Mouse (Mus musculus) cerebellum, adult 11 months (tissue): ENCODE data around the gene Lhx4.

Experiments used
- DNase-seq: peaks from one replicate; pipeline ENCODE4 v3.0.0; 2022

Lhx4 gene

DNA sequence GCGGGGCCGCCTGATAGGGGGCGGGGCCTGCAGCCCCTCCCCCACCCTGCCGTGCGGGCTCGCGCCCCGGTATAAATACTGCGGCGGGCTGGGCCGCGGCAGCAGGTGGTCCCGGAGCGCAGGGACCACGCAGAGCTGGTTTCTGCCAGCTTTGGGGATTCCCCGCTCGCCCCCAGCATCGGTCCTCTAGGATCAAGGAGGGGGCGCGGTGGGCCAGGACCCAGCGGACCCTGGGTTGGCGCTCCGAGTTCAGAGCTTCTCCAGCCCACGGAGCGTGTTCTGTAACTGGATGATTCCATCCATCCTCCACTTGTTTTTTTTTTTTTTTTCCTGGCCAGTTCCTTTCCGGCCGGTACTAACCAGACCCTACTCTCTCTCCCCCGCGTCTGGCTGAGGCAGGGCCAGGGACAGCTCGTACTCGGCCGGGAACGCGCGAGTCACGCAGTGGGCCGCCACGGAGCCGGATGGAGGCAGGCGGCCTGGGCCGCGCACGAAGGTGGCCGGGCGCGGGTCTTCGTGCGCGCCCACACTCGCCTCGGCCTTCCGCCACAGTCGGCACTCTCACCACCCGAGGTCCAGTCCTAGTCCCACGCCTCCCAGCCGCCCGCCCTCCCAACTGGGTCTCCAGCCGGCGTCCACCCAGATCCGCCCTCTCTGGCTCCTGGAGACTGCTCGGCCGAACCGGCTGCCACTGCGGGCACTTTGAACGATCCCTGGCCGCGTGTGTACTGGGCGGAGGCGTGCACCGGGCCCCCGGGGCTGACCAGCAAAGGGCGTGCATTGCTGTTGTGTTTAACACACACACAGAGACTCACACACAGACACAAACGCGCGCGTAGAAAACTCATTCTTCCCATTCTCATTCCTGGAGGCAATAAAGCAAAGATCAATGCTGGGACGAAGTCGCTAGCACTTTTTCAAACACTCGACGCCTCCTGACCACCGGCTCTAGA is 8.8 kb downstream of the Lhx4 start:
- no peak for DNase-seq

DNA sequence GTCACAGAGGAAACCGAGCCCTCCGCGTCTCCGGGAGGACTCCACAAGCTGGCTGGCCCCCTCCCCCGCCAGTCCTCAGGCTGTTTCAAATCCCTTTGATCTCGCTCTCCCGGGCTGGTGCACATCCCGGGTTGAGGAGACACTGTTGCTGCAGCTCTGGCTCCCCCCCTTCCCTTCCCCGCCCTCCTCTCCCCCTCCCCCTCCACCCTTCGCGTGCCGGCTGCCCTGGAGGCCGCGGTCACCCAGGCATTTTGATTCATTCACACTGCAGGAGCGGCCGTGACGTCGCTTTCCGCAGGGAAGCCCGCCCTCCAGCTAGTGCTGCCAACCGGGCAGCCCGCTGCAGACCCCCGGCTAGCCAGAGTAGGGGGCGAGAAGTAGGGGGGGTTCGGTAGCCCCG is 9.5 kb downstream of the Lhx4 start:
- no peak for DNase-seq

DNA sequence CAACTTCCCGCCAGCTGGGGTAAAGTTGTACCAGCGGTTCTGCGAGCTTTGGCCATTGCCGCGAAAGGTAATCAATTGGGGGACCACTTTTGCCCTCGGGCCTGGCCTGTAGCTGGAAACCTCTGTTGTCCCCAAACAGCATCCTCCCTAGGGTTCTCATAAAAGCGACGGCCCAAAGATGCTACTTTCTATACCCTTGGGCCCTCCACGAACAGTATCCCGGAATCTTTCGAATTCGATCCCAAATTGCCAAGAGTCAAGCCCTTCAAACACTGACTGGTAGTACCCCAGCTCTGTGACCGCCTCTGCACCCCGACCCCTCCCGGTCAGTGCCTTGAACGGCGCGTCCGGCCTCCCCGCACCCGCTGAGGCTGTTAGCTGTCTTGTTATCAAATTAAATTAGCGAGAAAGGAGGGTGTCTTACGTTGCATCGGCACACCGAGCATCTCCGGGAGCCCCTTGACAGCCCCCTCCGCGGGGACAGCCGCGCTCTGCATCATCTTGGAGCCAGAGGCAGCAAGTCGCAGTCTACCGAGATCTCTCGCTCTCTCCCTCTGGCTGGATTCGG is 10.0 kb downstream of the Lhx4 start:
- DNase-seq, result no peak

DNA sequence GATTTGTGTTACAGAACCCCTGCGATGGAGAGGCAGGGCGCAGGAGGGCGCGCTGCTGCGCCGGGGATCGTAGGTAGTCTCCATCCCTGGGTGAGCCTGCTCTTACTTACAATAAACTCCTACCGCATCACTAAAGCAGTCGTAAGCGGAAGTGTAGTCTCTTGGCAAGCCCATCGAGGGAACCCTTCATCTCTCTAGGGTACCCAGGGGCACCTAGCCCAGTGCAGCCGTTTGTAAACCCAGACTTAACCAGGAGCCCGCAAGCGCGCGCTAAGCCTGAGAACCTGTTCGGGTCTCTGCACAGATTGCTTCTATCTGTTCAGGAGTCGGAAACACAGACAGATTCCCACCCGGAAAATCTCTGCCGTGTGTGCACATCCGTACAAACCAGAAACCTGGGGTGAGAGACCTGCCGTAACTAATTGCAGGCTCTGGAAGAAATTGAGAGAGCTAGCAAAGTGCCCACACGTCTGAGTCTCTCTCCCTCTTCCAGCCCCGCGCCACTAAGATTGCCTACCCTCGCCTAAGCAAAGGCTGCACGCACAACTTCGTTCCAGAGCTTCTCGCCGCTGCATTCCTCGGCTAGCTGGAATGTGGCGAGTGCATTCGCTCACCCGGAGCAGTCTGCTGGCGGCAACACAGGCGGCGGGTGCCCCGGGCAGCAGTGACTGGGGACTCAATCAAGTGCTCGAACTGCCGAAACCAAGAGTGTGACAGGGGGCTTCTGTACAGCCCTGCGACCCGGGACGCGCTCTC is 10.7 kb downstream of the Lhx4 start:
- no peak for DNase-seq

DNA sequence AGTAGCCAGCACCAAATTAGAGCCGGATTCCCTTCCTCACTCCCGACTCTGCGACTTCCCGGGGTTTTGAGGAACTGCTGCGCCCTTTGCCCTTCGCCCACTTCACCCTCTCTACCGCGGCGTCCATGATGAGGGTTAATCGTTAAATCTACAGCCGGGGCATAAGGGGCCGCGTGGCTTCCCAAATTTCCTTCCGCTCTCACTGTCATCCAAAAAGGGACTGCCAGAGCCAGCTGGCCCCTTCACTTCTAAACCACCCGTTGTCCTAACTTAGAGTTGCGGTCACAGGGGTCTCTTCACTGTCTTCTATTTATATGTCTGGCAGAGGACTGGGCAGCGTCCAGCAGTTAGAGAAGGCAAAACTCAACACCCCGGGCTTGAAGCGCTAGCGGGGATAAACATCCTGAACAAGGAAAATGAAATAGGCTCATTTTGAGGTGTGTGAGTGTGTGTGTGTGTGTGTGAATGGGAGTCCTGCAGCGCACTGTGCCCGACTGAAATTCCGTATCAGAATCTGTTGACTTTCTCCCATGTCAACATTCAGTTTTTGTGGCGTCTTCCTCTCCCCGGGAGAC is 13.6 kb downstream of the Lhx4 start:
- no peak for DNase-seq

DNA sequence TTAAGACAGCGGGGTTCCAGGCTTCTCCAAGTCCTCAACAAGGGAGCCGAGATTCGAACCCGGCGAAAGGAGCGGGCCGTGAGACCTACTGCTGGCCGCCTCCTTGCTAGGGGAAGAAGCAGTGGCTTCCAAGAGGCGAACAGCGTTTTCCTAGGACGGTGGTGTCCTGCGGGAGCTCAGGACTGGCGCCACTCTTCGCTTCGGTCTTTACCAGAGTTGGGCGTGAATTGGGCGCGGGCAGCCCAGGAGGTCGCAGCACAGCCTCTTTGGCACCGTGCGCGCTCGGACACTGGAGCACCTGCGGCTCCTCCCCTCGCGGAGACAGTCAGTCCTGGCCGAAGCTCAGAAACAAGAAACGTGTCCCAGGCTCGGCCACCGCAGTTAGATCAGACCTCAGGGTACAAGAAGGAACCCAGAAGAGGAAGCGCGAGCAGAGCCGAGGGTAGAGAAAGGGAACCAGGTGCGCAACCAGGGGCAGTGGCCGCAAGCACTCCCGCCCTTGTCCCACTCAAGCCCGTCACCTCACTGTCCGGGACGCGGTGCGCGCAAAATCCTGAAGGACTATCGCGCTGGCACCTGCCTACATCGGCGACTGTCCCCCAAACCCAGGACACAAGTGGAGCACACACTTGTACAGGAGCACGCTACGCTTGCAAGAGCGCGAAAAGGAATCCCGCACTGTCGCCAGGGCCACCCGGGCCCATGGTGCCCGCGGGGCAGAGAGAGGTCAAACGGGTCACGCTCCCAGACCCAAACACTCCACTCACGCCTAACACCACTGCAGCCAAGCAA is 14.3 kb downstream of the Lhx4 start:
- DNase-seq, result no peak

DNA sequence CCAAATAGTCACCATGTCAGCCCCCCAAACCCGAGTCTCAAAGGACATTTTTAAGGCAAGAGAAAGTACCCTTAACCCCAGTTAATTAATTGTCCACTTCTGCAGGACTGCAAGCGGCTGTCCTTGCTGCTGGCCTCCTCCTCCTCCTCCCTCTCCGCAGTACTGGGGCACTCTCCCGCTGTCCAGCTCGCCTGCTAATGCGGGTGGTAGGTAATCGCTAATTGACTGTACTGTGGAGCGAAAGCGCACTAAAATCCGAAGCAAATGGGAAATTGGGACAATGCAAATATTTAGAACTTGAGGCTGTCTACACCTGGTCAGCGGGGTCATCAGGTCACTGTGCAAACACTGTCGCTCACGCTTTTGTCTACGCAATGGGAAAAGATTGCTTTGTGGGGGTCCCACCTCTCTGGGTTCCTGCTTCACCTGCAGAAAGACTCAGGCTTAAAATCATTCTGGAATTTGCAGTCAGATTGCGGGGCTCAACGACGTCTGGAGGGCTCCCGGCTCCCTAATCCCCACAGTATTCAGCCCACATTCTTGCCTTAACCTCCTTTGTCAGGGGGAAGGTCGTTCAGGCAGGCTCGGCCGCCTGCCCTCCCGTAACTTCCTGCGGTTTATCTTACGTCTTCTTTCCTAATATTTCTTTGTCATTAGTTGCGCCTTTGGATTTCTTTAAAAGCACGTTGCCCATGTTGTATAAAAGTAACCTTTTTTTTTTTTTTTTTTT is 15.2 kb downstream of the Lhx4 start:
- DNase-seq, result no peak

DNA sequence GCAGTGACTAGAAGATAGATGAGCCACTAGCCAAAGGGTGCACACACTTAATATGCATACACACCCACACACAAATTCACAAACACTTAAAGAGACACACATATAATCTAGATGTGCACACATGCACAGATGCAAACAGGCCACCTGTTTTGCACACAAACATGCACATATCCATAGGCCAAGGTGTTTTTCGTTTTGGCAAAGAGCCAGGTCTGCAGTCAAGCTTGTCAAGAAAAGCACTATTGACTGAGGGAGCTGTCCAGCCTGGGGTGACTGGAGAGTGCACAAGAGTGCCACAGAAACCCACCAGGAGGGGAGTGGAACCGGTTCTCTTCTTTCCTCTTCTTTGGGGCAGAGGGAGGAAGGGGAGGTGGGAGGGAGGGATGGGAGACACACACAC is 20.3 kb downstream of the Lhx4 start:
- no peak for DNase-seq

DNA sequence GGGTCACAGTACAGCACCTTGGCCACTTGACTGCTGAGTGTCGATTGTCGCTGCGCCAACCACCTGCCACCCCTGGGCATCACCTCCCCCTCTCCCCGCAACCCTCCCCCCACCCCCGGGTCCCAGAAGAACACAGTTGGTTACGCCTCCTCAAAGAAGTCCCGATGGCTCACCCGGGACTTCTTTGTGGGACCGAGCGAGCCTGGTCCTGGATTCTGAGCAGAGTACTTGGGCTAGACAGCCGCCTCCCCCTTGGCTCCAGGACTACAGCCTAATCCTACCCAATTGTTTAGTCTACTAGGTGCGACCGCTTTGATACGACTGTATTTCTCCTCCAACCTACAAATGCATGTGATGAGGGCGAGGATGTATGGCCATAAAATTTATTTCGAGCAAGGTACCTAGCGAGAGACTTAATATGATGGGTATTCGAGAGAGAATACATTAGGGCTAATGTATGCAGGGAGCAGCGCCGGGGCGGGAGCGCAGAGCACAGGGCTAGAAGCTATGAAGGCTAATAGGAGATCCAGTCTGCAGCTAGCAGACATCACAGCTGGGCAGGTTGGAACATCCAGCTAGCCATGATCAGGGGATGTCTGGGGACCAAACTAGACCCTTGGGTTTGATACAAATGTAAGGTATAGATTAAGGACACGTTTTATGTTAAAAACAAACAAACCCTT is 22.2 kb downstream of the Lhx4 start:
- DNase-seq, result no peak

DNA sequence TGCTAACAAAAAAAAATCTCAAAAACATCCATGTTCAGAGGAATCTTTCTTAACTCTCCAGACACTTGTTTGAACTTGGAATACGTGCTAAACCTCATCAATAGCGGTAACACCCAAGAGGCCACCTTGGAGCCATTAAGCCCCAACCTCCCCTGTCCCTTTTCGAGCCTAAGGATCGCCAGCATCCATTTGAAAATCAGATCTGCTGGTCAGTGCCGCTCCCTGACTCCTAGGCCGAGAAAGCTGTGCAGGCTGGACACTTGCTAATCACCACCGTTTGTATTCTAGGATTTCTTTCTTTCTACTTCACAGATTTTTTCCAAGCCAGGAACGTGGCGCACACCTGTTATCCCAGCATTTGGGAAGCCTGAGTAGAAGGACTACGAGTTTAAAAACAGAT is 23.7 kb downstream of the Lhx4 start:
- DNase-seq, result no peak

DNA sequence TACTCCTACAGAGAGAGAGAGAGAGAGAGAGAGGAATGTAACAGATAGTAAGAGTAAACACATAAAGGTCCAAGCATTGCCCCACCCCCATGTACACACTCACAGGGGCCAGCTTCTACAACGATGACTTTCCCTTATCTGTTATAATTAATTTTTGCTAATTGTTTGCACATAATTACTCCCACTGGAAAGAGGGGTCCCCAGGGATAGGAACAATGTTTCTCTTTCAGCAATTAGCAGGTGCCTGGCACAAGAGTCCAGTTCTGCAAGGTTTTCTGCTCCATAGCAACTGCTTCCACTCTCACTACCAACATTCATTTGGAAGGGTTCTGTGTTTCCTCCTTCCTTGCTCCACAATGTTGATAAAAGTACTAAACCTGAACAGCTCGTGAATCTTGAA is 25.6 kb downstream of the Lhx4 start:
- no peak for DNase-seq

DNA sequence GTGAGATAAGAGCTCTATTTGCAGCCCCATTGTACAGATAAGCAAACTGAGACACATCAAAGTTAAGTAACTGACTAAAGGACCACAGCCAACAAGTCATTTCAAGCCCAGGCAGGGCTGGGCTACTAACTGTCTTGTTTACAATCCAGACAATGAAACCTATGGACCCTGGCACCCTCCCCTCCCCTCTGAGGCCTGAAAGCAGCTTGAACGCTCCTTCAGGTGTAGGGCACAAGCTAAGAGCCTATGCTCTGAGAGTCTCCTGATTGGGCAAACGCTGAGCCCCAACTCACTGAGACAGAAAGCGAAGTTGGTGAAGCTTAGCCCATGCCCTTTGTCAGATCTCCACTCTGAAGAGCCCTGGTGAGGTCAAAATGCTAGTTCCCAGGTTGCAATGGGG is 27.2 kb downstream of the Lhx4 start:
- DNase-seq, result no peak

DNA sequence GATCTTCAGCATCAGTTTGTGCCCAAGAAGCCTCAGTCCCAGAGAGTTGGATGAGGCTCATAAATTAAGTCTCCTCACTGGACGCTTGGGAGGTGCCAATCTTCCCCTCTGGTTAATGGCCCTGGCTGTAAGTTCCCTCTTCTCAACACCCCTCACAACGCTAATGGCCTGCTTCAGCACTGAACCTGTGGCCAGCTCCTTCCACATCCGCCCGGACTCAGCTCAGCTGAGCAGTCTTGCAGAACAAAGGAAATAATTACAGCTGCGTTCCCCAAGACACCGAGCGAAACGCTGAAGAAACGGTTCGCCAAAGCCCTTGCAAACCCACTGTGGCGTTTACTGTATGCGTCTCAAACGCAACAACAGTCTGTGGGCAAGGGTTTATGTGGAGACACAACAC is 29.3 kb downstream of the Lhx4 start:
- no peak for DNase-seq

DNA sequence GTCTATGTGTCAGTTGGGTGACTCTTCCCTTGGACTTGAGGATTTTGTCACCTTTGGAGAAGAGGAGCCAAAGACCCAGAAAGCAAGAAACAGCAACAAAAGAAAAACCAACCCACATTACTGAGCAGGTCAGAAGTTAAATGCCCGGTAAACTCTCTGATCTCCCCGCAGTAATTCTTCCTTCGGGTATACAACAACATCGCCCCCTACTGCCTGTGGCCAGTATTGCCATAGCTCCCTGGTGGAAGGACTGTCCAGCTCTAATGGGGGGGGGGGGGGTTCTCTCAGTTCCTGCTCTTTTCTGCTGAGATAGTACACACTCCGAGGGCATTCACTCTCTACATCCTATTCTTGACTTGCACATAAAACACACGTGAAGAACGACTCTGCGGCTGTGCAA is 30.0 kb downstream of the Lhx4 start:
- peak; percentile 36 for DNase-seq

DNA sequence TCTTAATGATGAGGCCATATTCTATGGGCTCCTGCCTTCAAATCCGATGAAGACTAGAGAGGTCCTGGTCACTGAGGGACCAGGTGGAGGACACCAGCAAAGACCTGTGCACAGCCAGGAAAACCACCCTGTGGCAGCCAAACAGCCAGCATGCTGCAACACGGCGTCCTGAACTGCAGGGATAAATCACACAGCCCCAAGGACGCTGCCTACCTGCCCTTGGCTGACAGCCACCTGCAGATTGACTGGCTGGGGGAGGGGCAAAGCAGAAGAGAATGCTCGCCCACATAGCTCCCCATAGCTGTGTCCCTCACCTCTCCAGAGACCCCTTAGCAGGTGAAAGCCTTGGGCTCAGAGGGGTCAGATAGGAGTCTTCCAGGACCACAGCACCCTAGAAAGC is 31.5 kb downstream of the Lhx4 start:
- no peak for DNase-seq

DNA sequence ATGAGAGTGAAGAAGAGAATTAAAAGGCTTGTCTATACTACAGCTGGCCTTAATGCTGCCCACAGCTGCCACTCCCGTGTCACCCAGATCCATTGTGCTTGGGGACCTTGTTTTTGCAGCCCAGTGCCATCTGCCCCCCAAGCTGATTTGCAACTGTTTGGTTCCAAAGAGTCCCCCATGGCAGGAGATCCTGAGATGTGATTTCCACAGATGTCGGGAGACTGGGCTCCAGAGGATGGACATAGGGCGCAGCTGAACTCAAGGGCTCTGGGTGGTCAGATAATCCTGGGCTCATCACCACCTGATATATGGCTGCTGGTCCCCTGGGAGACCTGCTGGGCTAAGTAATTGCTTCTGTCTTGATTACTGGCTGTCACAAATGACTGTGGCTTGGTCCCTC is 32.6 kb downstream of the Lhx4 start:
- no peak for DNase-seq

DNA sequence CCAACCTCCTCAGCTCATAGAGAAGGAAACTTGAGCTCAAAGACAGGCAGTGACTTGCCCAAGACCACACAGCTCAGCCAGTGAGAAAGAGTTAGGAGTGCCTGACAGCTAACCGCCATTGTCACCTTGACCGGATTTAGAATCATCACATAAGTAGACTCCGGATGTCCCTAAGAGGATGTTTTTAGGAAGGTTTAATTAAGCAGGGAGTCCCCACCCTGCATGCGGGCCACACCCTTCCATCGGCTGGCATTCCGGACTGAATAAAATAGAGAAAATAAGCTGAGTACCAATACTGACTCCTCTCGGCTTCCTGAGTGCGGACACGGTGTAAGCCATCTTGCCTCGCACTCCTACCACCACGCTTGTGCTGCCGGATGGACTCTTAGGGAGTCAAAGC is 34.2 kb downstream of the Lhx4 start:
- DNase-seq, result no peak

DNA sequence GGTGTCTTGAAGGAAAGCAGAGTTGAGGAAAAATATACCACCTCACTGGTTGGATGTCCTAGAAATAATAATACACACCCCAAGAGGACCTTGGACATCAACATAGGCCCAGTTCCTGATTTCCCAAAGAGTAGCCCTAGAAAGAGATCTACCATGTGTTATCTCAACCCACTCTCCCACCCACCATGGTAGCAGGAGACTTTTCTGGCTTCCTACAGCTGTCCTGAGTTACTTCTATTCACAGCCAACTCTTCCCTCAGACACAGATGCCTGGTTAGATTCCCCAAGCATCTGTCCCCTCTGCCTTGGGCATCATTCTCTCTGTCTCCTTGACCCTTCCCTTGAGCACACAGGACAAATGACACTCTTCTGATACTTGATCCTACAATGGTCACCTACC is 36.1 kb downstream of the Lhx4 start:
- no peak for DNase-seq

DNA sequence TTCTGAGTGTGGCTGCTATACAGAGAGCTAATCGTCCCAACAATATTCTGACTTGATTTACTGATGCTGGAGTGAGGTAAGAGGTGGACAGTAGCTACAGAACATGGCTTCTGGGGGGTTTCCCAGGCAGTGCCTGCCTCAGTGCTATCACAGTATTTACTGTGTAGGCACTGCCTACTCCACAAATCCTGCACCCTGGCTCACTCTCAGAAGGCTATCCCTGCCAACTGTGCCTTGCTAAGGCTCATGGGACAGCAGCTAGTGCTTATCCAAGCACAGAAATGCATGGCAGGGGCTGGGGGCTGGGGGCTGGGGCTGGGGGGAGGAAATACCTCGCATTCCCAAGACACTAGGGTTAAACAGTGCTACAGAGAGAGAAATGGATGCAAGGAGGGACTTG is 38.2 kb downstream of the Lhx4 start:
- no peak for DNase-seq

DNA sequence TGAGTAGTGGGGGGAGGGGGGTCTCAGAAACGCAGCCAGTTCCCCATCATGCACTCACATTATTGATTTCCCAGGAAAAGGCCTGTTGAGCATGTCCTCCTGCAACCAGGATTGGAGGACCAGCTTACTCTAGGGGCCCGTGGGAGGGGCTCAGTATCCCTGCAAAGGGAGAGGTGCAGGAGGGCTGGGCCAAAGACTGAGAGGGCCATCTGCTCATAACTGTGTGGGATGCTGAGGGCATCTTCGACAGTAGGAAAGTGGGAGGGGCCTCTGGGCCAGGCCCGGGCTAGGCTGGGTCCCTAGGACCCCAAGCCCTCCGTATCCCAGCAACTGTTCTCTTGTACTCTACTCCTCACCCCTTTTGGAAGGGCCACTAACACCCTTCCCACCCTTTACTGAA is 47.3 kb downstream of the Lhx4 start:
- no peak for DNase-seq

DNA sequence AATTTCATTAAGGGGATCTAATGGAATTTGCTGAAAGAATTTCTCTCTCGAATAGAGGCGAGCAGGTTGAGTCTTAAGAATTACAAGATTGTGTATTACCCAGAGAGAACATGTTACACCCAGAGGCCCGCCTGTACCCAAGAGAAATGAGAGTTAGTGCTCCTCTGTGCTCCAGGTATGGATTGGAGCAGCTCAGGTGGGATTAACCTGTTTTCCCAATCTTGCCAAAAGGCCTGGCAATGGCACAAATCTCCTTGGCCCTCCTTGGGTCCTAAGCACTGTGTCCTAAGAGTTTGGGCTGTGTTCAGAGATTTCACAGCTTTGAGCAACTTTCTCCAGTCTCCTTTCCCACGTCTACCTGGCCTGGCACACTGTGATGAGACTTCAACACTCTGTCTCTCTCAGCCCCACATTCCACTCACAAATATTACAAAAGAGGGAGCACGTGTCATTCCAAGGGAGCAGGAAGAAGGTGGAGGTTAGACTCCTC is 48.2 kb downstream of the Lhx4 start:
- DNase-seq, result no peak
